Mouse (Mus musculus) midbrain, embryonic 12.5 days (tissue): ENCODE data around the gene Aspscr1. TPM values are rescaled to one million over a fixed set of nuclear protein-coding genes. Genes with fewer than 3 reads are reported as not detected.

Source experiments
- ATAC-seq: fragments of 200-750 bp; cut with Nextera tagmentation; 2 replicates; pipeline ENCODE4 v1.8.0; 2017; ENCODE audit warnings: low read depth, moderate TSS enrichment, moderate library complexity; ENCODE audit not compliant: low FRiP score
- H3K27ac ChIP-seq: fragments of 300-500 bp; sonication (generic); replicated peaks from 2 replicates; pipeline ENCODE4 v1.5.1; 2016; ENCODE audit warnings: mild to moderate bottlenecking
- H3K27me3 ChIP-seq: fragments of 300-500 bp; sonication (generic); 2 replicates; pipeline ENCODE4 v1.6.1; 2016; ENCODE audit warnings: mild to moderate bottlenecking
- H3K36me3 ChIP-seq: fragments of 300-500 bp; sonication (generic); 2 replicates; pipeline ENCODE4 v1.6.1; 2016
- H3K4me1 ChIP-seq: fragments of 300-500 bp; sonication (generic); 2 replicates; pipeline ENCODE4 v1.6.1; 2016
- H3K4me2 ChIP-seq: fragments of 300-500 bp; sonication (generic); replicated peaks from 2 replicates; pipeline ENCODE4 v1.6.1; 2016; ENCODE audit warnings: mild to moderate bottlenecking, moderate library complexity
- H3K4me3 ChIP-seq: fragments of 300-500 bp; sonication (generic); 2 replicates; pipeline ENCODE4 v1.5.1; 2016; ENCODE audit warnings: mild to moderate bottlenecking
- H3K9ac ChIP-seq: fragments of 300-500 bp; sonication (generic); replicated peaks from 2 replicates; pipeline ENCODE4 v1.6.1; 2016; ENCODE audit warnings: mild to moderate bottlenecking, moderate library complexity
- H3K9me3 ChIP-seq: fragments of 300-500 bp; sonication (generic); 2 replicates; pipeline ENCODE4 v1.6.1; 2016; ENCODE audit warnings: mild to moderate bottlenecking
- WGBS: fragments of 180-500 bp; shearing (Covaris S2); methylation state at CpG from one replicate; pipeline ENCODE4 v1.1.7; 2016; 5-methylcytosine and 5-hydroxymethylcytosine counted together
- polyA plus RNA-seq: library from polyadenylated mRNA; unstranded; fragments of >200 nt; fragmentation: Nextera tagmentation; extraction: Ambion mirVana; gene quantifications from 2 replicates; pipeline ENCODE4 v1.2.1, GENCODE M21; 2016

Gene Aspscr1
- polyA plus RNA-seq, 1 experiment from 2014 or later: 154 TPM

DNA sequence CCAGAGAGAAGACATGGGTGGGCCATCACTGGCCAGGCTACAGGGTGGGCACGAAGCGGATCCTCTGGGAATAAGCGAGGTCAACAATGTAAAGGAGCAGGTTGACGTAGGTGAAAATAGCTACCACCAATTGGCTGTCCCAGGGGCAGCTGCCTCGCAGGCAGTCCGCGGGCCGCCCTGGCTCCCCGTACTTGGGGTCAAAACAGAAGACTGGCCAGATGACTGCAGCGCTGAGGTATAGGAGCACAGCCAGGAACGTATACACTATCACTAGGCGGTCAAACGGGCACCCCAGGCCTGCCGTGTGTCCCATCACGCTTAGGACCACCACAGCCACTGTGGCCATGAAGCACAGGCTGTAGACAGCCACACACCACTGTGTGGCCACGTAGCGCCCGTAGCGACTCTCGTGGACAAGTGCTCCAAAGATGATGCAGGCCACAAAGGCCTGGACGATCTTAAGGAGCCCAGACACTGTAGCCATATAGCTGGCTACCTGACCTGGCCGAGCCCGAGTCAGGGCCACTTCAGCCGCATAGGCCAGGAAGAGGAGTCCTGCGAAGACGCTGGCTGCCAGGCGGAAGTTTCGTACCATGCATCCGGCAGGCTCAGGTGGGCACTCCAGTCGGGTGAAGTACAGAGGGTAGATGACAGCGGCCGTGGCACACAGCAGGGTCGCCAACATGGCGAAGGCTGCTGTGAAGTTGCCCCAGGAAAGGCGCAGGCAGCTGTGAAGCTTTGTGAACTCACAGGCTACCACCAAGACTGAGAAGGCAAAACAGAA, 25.5 kb upstream of the Aspscr1 start:
- Histone ChIP-seq H3K4me2 (peak overlapping the region; percentile 44; the same call in 1 of the 2 replicates), H3K36me3 (no peaks in the 10 kb centered on the region), H3K4me3 (no peak overlapping the region), H3K27ac (no peak overlapping the region), H3K9me3 (no peaks in the 10 kb centered on the region), H3K9ac (no peak overlapping the region), H3K27me3 (peaks cover 37% of the 10 kb centered on the region), H3K4me1 (peaks cover 21% of the 10 kb centered on the region)
- WGBS: 83% methylated on average over 35 of the region's 35 CpGs
- no peak for ATAC-seq

DNA sequence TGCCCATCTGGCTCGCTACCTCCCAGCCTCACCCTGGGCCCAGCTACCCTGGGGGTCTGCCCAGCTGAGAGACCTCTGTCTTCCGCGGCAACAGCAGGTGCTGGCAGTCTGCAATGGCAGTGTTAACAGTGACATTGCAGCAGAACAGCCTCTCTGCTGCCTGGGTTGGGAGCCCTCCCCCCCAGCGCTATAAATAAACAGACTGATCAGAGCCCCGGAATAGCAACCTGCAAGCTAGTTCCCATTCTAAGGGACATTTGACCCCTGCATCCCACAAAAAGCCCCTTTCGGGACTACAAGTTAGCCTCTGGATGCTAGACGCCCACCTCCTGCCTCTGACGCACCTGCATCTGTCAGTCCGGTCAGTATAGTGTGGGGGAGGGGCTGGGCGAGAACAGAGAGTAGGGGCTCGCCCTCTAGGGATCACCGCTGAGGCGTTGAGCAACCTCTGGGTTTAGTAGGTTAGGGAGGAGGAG, 24.7 kb upstream of the Aspscr1 start, which contains the start of gene Myadml2:
Gene Myadml2 (minus strand): TSS at position 158 of the 476 bp plus-strand sequence.
- no peak within 1 kb of the TSS for H3K27ac ChIP-seq
- peak within 1 kb of the TSS; percentile 44 for H3K4me2 ChIP-seq

DNA sequence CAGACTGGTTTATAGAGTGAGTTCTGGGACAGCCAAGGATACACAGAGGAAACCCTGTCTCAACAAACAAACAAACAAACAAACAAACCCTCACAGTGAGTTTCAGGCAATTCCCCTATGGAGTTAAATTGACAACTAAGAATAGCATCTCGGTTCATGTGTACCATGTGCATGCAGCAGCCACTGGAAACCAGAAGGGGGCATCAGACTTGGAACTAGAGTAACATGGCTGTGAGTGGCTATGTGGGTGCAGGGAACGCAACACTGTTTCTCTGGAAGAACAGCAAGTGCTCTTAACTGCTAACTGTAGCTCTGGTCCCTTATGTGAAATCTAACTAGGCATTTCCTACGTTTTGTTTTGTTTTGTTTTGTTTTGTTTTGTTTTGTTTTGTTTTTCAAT, 20.9 kb upstream of the Aspscr1 start:
- peaks cover 8% of the 10 kb centered on the region for H3K4me1 ChIP-seq
- H3K4me3 ChIP-seq: no peak overlapping the region
- no peaks in the 10 kb centered on the region for H3K9me3 ChIP-seq
- no peak overlapping the region for H3K27ac ChIP-seq
- no peak for ATAC-seq
- H3K4me2 ChIP-seq: no peak overlapping the region
- H3K27me3 ChIP-seq: peaks cover 40% of the 10 kb centered on the region
- H3K36me3 ChIP-seq: no peaks in the 10 kb centered on the region
- H3K9ac ChIP-seq: no peak overlapping the region
- 69% methylated on average over 3 of the region's 3 CpGs for WGBS

More for the DNA sequence above, 24.7 kb upstream of the Aspscr1 start, which contains the start of gene Myadml2:
- 7% methylated on average over 13 of the region's 13 CpGs for WGBS
- H3K9me3 ChIP-seq: no peaks in the 10 kb centered on the region
- peak within 1 kb of the TSS; percentile 19 for H3K4me3 ChIP-seq
- H3K27me3 ChIP-seq: peaks cover 29% of the 10 kb centered on the region
- H3K9ac ChIP-seq: 0 out of 2 replicates have a peak within 1 kb of the TSS, but pooled peaks have one; percentile 24
- no peaks in the 10 kb centered on the region for H3K36me3 ChIP-seq
- ATAC-seq: no peak
- peaks cover 13% of the 10 kb centered on the region for H3K4me1 ChIP-seq

DNA sequence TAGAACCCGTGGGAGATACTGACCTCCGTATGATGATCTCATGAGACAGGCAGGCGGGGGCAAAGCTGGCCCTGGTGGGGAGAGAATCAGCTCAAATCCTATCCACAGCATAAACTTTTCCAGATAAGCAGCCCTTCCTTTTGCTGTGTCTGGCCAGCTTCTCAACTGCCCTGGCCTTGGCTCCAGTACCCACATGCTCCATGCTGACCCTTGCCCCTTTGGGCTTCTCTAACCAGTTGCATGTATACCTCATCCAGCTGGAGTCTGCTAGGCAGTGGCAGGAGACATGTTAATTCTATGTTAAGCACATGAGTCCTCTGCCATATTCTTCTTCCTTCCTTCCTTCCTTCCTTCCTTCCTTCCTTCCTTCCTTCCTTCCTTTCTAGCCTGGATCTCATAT, 18.0 kb upstream of the Aspscr1 start:
- 76% methylated on average over 3 of the region's 3 CpGs for WGBS
- no peaks in the 10 kb centered on the region for H3K9me3 ChIP-seq
- ATAC-seq: no peak
- H3K27ac ChIP-seq: no peak overlapping the region
- H3K27me3 ChIP-seq: peaks cover 55% of the 10 kb centered on the region
- H3K36me3 ChIP-seq: no peaks in the 10 kb centered on the region
- no peak overlapping the region for H3K4me3 ChIP-seq
- H3K9ac ChIP-seq: no peak overlapping the region
- no peak overlapping the region for H3K4me2 ChIP-seq
- peaks cover 5% of the 10 kb centered on the region for H3K4me1 ChIP-seq

DNA sequence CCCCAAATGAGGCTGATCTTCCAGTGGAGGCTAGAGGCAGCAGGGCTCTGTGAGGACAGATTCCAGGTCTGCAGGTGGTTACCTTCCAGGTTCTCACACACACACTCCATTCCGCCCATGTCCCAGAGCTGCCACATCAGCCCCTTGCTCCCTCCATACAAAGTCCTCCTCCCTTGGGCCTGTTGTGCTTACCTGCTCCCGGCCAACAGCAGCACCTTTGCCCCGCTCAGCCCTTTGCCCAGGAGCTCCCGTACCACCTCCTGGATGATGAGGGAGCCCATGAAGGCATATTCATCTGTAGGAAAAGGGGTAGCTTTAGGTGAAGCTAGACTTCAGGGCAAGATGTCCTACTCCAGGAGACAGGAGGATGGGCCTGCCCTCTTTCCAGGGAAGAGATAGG, 15.5 kb upstream of the Aspscr1 start:
- no peak overlapping the region for H3K4me2 ChIP-seq
- peaks cover 80% of the 10 kb centered on the region for H3K27me3 ChIP-seq
- H3K4me3 ChIP-seq: no peak overlapping the region
- WGBS: 82% methylated on average over 4 of the region's 4 CpGs
- H3K27ac ChIP-seq: no peak overlapping the region
- no peaks in the 10 kb centered on the region for H3K36me3 ChIP-seq
- H3K9me3 ChIP-seq: no peaks in the 10 kb centered on the region
- no peak overlapping the region for H3K9ac ChIP-seq
- peaks cover 23% of the 10 kb centered on the region for H3K4me1 ChIP-seq
- ATAC-seq: no peak

DNA sequence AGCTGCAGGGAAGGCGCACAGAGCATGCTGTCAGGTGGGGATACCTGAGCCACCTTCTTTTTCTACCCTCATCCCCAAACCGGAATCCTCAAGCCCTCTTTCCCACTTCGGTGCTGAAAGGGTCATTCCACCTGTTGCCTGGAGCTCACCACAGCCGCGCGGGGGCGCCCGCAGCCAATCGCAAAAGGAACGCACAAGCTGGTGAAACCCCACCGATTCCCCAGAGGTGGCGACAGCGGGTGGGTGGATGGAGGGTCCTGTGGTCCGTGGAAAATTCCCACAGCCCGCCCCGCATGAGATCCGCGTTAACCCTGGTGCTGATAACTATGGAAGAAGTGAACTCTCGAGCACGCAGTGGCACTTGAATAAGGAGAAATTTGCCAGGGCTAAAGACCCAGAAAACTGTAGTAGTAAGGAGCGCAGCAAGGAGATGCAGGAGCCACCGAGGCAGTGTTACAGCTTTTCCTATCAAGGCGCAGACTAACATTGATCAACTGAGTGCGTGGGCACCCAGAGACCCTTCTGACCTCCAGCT, 13.8 kb upstream of the Aspscr1 start:
- no peaks in the 10 kb centered on the region for H3K9me3 ChIP-seq
- 0 out of 2 replicates have a peak overlapping the region, but pooled peaks have one; percentile 2 for H3K9ac ChIP-seq
- H3K4me2 ChIP-seq: 0 out of 2 replicates have a peak overlapping the region, but pooled peaks have one; percentile 6
- ATAC-seq: no peak
- no peak overlapping the region; the same call in 1 of the 2 replicates for H3K4me3 ChIP-seq
- no peak overlapping the region for H3K27ac ChIP-seq
- peaks cover 23% of the 10 kb centered on the region for H3K4me1 ChIP-seq
- H3K36me3 ChIP-seq: no peaks in the 10 kb centered on the region
- peaks cover 96% of the 10 kb centered on the region for H3K27me3 ChIP-seq
- 3% methylated on average over 24 of the region's 24 CpGs for WGBS

DNA sequence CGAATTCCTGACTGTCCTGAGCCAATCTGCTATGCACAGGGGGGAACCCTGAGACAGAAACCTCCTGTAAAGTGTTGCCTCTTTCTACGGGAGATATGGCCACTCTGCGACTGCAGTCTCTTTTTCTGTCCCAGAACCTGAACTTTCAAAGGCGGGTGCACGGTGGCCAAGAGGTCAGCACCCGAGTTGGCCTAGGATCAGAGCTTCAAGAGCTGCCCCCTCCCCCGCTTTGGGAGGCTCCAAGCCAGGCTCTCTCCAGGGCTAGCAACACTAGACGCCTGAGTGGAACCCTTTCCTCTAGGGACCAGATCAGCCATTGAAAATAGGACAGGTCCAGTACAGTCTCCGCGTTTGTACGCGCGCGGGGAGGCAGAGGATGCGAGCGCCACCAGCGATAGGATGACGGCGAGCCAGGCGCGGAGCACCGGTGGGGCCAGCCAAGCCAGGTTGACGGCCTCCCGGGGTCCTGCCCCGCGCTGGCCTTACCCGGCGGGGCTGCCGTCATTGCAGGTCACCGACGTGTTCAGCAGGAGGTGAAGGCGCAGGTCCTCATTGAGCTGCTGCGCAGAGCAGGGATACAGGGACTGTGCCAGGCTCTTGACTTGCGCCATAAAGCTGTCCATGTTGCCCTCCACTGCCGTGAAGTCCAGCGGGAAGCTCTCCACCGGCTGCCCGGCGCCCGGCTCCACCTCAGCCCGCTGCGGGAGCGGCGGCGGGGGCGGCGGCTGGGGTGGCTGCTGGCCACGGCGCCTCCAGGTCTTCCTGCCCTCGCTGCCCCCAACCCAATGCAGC, 13.1 kb upstream of the Aspscr1 start:
- Histone ChIP-seq H3K36me3 (no peaks in the 10 kb centered on the region), H3K9me3 (no peaks in the 10 kb centered on the region), H3K4me3 (peak overlapping the region; percentile 42), H3K27ac (no peak overlapping the region), H3K4me1 (peaks cover 23% of the 10 kb centered on the region), H3K9ac (peak overlapping the region; percentile 11; the same call in 1 of the 2 replicates), H3K4me2 (peak overlapping the region; percentile 58), H3K27me3 (peaks cover 93% of the 10 kb centered on the region)
- ATAC-seq: no peak
- WGBS: 3% methylated on average over 50 of the region's 50 CpGs

DNA sequence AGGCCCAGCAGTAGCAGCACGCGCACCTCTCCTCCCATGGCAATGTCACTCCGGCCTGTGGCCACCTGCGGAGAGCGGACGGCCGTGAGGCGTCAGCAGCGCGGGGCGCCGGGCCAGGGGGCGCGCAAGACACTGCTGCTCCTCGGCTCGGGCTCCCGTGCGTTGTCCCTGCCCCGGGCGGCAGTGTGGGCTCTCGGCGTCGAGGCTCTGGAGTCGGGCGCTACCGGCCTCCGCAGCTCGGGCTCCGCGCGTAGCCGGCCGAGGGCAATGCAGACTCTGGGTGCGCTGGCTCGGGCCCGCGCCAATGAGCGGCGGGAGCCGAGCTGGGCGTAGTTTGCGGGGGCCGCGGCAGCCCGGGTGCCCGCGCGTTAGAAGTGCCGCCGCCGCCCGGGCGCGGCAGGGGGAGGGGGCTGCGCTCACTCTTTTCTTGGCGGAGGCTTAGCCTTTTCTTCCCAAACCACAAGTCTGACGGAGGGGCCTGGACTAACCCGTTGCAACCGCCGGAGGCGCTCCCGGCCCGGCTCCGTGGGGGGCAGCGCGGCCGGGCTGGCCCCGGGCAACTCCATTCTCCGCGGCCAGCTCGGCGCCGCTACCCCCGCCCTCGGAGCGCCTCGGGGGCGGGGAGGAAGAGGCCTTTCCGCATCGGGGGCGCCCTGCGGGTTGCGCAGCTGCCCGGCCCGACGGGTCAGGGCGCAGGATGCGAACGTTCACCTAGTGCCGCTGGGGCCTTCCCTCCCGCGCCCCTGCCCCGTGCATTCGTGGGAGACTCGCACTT, 12.3 kb upstream of the Aspscr1 start:
- Histone ChIP-seq H3K27ac (no peak overlapping the region), H3K9me3 (no peaks in the 10 kb centered on the region), H3K4me3 (peak overlapping the region; percentile 42), H3K36me3 (no peaks in the 10 kb centered on the region), H3K9ac (peak overlapping the region; percentile 44; the same call in 1 of the 2 replicates), H3K27me3 (peaks cover 96% of the 10 kb centered on the region), H3K4me2 (peak overlapping the region; percentile 58), H3K4me1 (peaks cover 23% of the 10 kb centered on the region)
- WGBS: under 1% methylated on average over 74 of the region's 95 CpGs
- peak; percentile 52; the same call in 1 of the 2 replicates for ATAC-seq

DNA sequence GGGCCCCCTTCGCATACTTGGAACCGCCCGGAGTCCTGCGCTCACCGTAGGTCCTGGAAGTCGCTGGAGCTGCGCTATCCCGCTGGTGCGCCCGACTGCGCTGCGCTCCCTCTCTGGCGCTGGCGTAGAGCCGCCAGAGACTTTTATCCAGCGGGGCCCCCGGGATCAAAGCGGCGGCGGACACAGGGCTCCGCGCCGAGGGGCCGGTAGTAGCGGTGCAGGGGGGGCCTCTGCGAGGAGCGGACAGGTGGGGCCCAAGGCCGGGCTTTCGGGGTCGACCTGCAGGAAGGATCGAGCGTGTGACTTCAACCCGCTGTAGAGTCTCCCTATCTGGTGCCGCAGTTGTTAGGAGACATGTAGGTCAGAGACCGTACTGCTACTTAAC, 11.7 kb upstream of the Aspscr1 start, which contains the start of gene Notum:
Gene Notum (minus strand): TSS at position 100 of the 385 bp plus-strand sequence.
- Histone ChIP-seq H3K27ac (no peak within 1 kb of the TSS), H3K4me2 (peak within 1 kb of the TSS; percentile 58), H3K4me3 (peak within 1 kb of the TSS; percentile 42), H3K9me3 (no peaks in the 10 kb centered on the region), H3K36me3 (no peaks in the 10 kb centered on the region), H3K27me3 (peaks cover 93% of the 10 kb centered on the region), H3K4me1 (peaks cover 23% of the 10 kb centered on the region), H3K9ac (peak within 1 kb of the TSS; percentile 44; the same call in 1 of the 2 replicates)
- no peak for ATAC-seq
- 1% methylated on average over 35 of the region's 35 CpGs for WGBS

DNA sequence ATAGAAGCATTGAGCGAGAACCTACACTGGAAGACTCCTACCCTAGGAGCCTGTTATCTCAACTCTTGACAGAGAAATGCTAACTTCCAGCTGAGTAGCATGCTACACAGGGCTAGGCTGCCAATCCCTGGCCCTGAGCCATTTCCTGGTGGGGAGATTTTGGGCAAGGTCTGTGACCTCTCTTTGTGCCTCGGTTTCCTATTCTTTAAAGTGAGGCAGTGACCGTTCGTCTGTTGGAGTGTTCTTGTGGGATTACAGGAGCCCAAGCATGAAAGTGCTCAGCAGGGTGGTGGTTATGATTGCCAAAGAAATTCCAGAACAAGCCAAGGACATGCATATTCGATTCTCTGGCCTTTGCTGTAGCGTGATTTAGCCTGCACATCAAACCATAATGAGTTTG, 10.0 kb upstream of the Aspscr1 start:
- Histone ChIP-seq H3K27me3 (peaks cover 84% of the 10 kb centered on the region), H3K27ac (no peak overlapping the region), H3K9ac (no peak overlapping the region), H3K4me2 (no peak overlapping the region), H3K4me1 (peaks cover 27% of the 10 kb centered on the region), H3K36me3 (no peaks in the 10 kb centered on the region), H3K9me3 (no peaks in the 10 kb centered on the region), H3K4me3 (no peak overlapping the region)
- 38% methylated on average over 6 of the region's 6 CpGs for WGBS
- ATAC-seq: no peak

DNA sequence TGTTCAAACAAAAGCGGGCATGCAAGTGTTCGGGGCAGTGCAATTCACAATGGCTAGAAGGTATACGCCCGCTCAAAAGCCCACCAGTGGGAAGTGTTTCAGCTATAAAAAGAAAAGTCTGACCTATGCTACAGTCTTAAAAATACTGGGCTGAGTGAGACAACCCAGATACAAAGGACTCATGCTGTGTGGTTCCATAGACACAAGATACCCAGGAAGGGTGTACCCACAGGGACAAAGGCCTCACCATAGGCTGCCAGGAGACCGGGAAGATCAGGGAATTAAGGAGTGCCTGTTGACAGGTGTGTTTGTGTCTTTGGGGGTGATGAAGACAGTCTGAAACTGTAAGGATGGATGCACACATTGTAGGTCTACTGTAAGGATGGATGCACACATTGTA, 9.1 kb upstream of the Aspscr1 start:
- Histone ChIP-seq H3K27ac (no peak overlapping the region), H3K9ac (no peak overlapping the region), H3K36me3 (no peaks in the 10 kb centered on the region), H3K4me3 (no peak overlapping the region), H3K9me3 (no peaks in the 10 kb centered on the region), H3K4me1 (peaks cover 27% of the 10 kb centered on the region), H3K4me2 (no peak overlapping the region), H3K27me3 (peaks cover 75% of the 10 kb centered on the region)
- 59% methylated on average over 5 of the region's 5 CpGs for WGBS
- ATAC-seq: no peak
